Mouse (Mus musculus) ovary, adult 18-20 months (tissue): ENCODE results near the gene Rnf114.

Source experiments
- DNase-seq: peaks from one replicate; pipeline ENCODE4 v3.0.0; 2022; ENCODE audit warnings: low spot score, mixed read lengths

Gene Rnf114

GRCm38 (mm10) chr2:167474218-167474617 is 18.2 kb upstream of the Rnf114 start:
- no peak for DNase-seq

GRCm38 (mm10) chr2:167475596-167475995 is 16.8 kb upstream of the Rnf114 start:
- no peak for DNase-seq

- peak; percentile 83 for DNase-seq
These were observed 16.2 kb upstream of the Rnf114 start for GRCm38 (mm10) chr2:167476200-167476688.

GRCm38 (mm10) chr2:167476762-167477161 is 15.7 kb upstream of the Rnf114 start:
- DNase-seq: no peak

GRCm38 (mm10) chr2:167478128-167478527 is 14.3 kb upstream of the Rnf114 start:
- DNase-seq: no peak

GRCm38 (mm10) chr2:167479501-167479900 is 12.9 kb upstream of the Rnf114 start:
- no peak for DNase-seq

GRCm38 (mm10) chr2:167482681-167483080 is 9.8 kb upstream of the Rnf114 start:
- no peak for DNase-seq

- DNase-seq: no peak
These were observed 9.2 kb upstream of the Rnf114 start for GRCm38 (mm10) chr2:167483081-167483826.

GRCm38 (mm10) chr2:167483827-167484410 is 8.5 kb upstream of the Rnf114 start:
- no peak for DNase-seq

GRCm38 (mm10) chr2:167484932-167485331 is 7.5 kb upstream of the Rnf114 start:
- no peak for DNase-seq

- DNase-seq: peak; percentile 47
These were observed 6.7 kb upstream of the Rnf114 start for GRCm38 (mm10) chr2:167485501-167486377.

- DNase-seq: no peak
These were observed 5.9 kb upstream of the Rnf114 start for GRCm38 (mm10) chr2:167486573-167486972.

GRCm38 (mm10) chr2:167487551-167487950 is 4.9 kb upstream of the Rnf114 start:
- DNase-seq: no peak

- no peak for DNase-seq
These were observed 4.5 kb upstream of the Rnf114 start for GRCm38 (mm10) chr2:167487994-167488393.

GRCm38 (mm10) chr2:167490813-167491525 is 1.5 kb upstream of the Rnf114 start:
- no peak for DNase-seq

GRCm38 (mm10) chr2:167492713-167493636 is 530 bp downstream of the Rnf114 start, which contains the start of gene Spata2:
Spata2 (minus strand) TSS chr2:167492887.
- peak; percentile 85 for DNase-seq

- no peak for DNase-seq
These were observed 4.0 kb downstream of the Rnf114 start for GRCm38 (mm10) chr2:167496437-167496836.

- no peak for DNase-seq
These were observed 4.8 kb downstream of the Rnf114 start for GRCm38 (mm10) chr2:167497272-167497671.

- DNase-seq: no peak
These were observed 10.3 kb downstream of the Rnf114 start for GRCm38 (mm10) chr2:167502554-167503252.
